Mouse (Mus musculus) cerebellum, adult 2 months (tissue): ENCODE results near the gene Xlr5c. TPM values are rescaled to one million over a fixed set of nuclear protein-coding genes. Genes with fewer than 3 reads are reported as not detected.
A peak's percentile ranks its signal among the peaks of the same experiment; 100 is the strongest.
"Not testable (repeated sequence)": the region's sequence is repeated elsewhere in the genome, so short reads cannot be mapped to it uniquely, and the experiment has no call there.

Experiments
- DNase-seq, 2 experiments: peaks; one replicate each; pipeline ENCODE4 v3.0.0; 2021
- H3K27ac ChIP-seq: fragments of 200-500 bp; 2 replicates; pipeline ENCODE4 v1.5.1; 2012; ENCODE audit warnings: low read length, control low read depth, inconsistent platforms; ENCODE audit not compliant: insufficient read depth
- H3K27me3 ChIP-seq: fragments of 200-500 bp; 2 replicates; pipeline ENCODE4 v1.6.1; 2012; ENCODE audit warnings: inconsistent platforms, mild to moderate bottlenecking, low read length, moderate library complexity; ENCODE audit not compliant: control insufficient read depth, insufficient read depth
- H3K4me1 ChIP-seq: fragments of 200-500 bp; 2 replicates; pipeline ENCODE4 v1.6.1; 2011; ENCODE audit warnings: low read length; ENCODE audit not compliant: control insufficient read depth, insufficient read depth
- H3K4me3 ChIP-seq: fragments of 200-500 bp; replicated peaks from 2 replicates; pipeline ENCODE3; 2011; ENCODE audit warnings: mild to moderate bottlenecking, low read depth, low read length, control low read depth; ENCODE audit not compliant: insufficient read depth
- CTCF ChIP-seq: fragments of 200-500 bp; IDR thresholded peaks from 2 replicates; pipeline ENCODE4 v1.5.1; 2011; ENCODE audit warnings: low read depth, mild to moderate bottlenecking, control low read depth, low read length, moderate library complexity, borderline replicate concordance; ENCODE audit not compliant: insufficient read depth
- POLR2A ChIP-seq: fragments of 200-500 bp; IDR thresholded peaks from 2 replicates; pipeline ENCODE4 v1.6.1; 2011; ENCODE audit warnings: low read length, control low read depth, borderline replicate concordance; ENCODE audit not compliant: insufficient read depth
- WGBS: fragments of 180-500 bp; shearing (Covaris S2); methylation state at CpG from one replicate; pipeline ENCODE4 v1.1.7; 2018; 5-methylcytosine and 5-hydroxymethylcytosine counted together
- polyA plus RNA-seq: library from polyadenylated mRNA; depleted of rRNA; stranded (reverse); fragments of >200 nt; gene quantifications from 2 replicates; pipeline ENCODE4 v1.2.3, GENCODE M21; 2012; rRNA removed

Xlr5c gene
- polyA plus RNA-seq, 1 experiment, result not detected

DNA sequence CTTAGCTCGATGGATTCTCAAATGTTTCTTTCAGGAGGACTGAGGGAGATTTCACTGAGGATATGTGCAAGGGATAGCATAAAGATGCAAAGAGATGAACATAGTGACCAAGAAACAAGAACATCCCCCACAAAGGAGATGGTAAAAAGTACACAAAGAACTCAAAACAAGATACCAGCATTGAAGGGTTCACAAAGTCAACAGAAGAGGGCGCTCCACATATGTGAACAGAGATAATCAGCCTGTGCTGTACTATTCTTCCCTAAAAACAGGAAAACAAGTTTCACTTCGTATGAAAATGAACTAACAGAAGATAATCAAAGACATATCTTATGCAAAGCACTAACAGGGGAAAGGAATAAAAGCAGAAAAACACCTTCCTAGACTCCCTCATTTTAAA is 19.7 kb upstream of the Xlr5c start:
- H3K27ac ChIP-seq, result no peak overlapping the region
- peak; percentile 15 to 19 for DNase-seq
- TF ChIP-seq CTCF, result no peak
- no peak for TF ChIP-seq POLR2A
- H3K27me3 ChIP-seq, result no peaks in the 10 kb centered on the region
- H3K4me3 ChIP-seq, result no peak overlapping the region
- 35% methylated on average over 3 of the region's 3 CpGs for WGBS
- no peaks in the 10 kb centered on the region for H3K4me1 ChIP-seq

DNA sequence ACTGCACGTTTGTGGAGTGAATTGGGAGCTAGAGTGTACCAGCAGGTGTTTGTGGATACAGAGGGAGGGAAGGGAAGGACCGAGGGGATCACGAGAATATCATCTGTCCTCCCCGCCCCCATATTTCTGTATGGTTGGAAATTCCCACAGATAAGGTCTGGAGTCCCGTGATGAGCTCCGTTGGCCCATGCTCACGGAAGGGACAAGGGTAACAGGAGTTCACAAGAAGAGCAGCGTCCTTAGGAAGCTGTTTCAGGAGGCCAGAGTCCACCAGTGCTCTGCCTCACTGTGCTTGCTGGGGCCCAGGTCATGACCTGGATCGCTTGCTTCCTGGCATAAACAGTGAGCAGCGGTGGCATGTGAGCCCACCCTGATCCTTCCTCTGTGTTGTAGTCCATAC is 3.0 kb upstream of the Xlr5c start:
- not testable (repeated sequence) for DNase-seq, H3K27me3 ChIP-seq, H3K4me3 ChIP-seq, H3K27ac ChIP-seq, H3K4me1 ChIP-seq
- 70% methylated on average over 9 of the region's 10 CpGs for WGBS

DNA sequence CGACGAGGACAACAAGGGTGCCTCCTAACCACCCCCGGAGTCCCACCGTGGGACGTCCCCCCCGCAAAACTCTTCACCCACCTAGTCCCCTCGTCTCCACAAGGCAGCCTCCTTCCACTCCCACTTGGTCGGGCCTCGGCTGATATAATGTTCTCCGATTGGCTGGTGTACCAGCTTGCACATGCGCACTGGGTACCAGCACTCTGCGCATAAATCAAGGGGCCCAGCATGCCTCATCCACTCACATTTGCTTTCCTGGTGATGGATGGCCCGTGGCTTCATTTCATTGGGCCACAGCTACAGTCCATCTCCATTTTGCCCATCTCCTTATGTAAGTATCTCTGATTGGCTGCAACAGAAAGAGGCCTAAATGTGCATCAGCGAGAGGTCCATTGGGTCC is 27.5 kb downstream of the Xlr5c start, which contains the start of gene Xlr3c:
Gene Xlr3c (minus strand): TSS at position 121 of the 400 bp plus-strand sequence.
- not testable (repeated sequence) for H3K27me3 ChIP-seq, H3K4me3 ChIP-seq, H3K4me1 ChIP-seq, DNase-seq, H3K27ac ChIP-seq
- WGBS, result 88% methylated on average over 14 of the region's 14 CpGs

DNA sequence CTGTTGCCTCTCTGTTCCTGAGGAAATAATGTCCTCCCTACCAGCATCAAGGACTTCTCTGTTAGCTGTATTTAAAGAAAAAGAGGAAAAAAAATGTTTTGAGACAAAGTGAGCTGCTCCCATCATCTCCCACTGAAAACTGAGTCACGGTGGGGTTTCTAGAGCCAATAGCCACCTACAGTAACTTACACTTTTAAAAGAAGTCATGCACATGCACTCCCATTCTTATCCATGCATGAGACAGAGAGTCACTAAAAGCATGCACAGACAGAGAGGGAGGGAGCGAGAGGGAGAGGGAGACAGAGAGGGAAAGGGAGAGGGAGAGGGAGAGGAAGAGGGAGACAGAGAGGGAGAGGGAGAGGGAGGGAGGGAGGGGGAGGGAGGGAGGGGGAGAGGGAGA is 30.3 kb downstream of the Xlr5c start:
- H3K4me1 ChIP-seq, H3K27me3 ChIP-seq, H3K27ac ChIP-seq, DNase-seq, H3K4me3 ChIP-seq: not testable (repeated sequence)
- WGBS, result 61% methylated on average over 1 of the region's 2 CpGs

DNA sequence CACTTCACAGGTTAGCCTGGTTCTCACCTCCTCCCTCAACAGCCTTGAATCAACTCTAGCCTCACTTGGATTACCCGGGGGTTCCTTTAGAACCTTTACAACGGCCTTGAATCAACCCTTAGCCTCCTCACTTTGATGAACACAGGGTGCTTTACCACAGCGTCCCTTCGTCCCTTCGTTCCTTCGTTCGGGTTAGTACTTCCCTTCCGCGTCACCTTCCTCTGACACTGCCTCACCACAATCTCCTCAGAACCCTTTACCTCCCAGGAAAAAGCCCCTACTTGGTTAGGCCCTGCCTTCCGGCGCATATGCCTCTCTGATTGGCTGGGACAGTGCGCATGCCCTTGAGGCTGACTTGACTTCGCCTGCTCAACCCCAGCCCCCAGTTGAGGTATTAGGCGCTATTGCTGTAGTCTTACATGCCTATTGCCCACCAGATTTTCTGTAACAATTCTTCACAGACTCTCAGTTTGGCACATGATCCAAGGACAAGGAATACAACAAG is 49.9 kb downstream of the Xlr5c start, which contains the start of gene Xlr4c:
Gene Xlr4c (minus strand): TSS at position 310 of the 505 bp plus-strand sequence.
- H3K27ac ChIP-seq, H3K27me3 ChIP-seq, H3K4me1 ChIP-seq, DNase-seq, H3K4me3 ChIP-seq: not testable (repeated sequence)
- 90% methylated on average over 14 of the region's 14 CpGs for WGBS

Other genes starting within 250 kb of the Xlr5c start
- 17.3 and 19.4 TPM in 2 replicates for gene Pnma3, start 228.2 kb downstream of the Xlr5c start, polyA plus RNA-seq
- gene Xlr4a, start 210.5 kb downstream of the Xlr5c start, polyA plus RNA-seq, result 0.21 and 0.54 TPM in 2 replicates
- gene Xlr3a, start 195.9 kb downstream of the Xlr5c start, polyA plus RNA-seq, result 2.3 and 3.3 TPM in 2 replicates
- 0.16 TPM in 1 of 2 replicates, not detected in the other for gene Gm14685, start 175.9 kb downstream of the Xlr5c start, polyA plus RNA-seq
- gene Xlr5b, start 144.2 kb downstream of the Xlr5c start, polyA plus RNA-seq, result 0.07 TPM in 1 of 2 replicates, not detected in the other
- 0.13 and 0.32 TPM in 2 replicates for gene DXBay18, start 143.5 kb downstream of the Xlr5c start, polyA plus RNA-seq
- gene Spin2d, start 116.0 kb downstream of the Xlr5c start, polyA plus RNA-seq, result not detected in 2 replicates
- 9.1 and 13.1 TPM in 2 replicates for gene Xlr3b, start 100.8 kb downstream of the Xlr5c start, polyA plus RNA-seq
- 0.29 and 0.54 TPM in 2 replicates for gene Xlr4b, start 78.6 kb downstream of the Xlr5c start, polyA plus RNA-seq
- gene F8a, start 64.7 kb downstream of the Xlr5c start, polyA plus RNA-seq, result 17.1 and 17.6 TPM in 2 replicates
- gene Xlr4c, start 49.8 kb downstream of the Xlr5c start, polyA plus RNA-seq, result not detected in 2 replicates
- gene Xlr3c, start 27.6 kb downstream of the Xlr5c start, polyA plus RNA-seq, result 0.08 and 0.15 TPM in 2 replicates
- not detected in 2 replicates for gene Xlr5a, start within 50 bp of the Xlr5c start, polyA plus RNA-seq
- gene Gm45015, start 43.9 kb upstream of the Xlr5c start, polyA plus RNA-seq, result not detected in 2 replicates
- 20.1 and 20.6 TPM in 2 replicates for gene Zfp275, start 49.6 kb upstream of the Xlr5c start, polyA plus RNA-seq
- gene Gm18336, start 105.8 kb upstream of the Xlr5c start, polyA plus RNA-seq, result 0.40 and 0.41 TPM in 2 replicates
- 0.55 and 0.61 TPM in 2 replicates for gene Zfp92, start 118.1 kb upstream of the Xlr5c start, polyA plus RNA-seq
- gene Trex2, start 142.4 kb upstream of the Xlr5c start, polyA plus RNA-seq, result 0.14 TPM in 1 of 2 replicates, not detected in the other
- gene Haus7, start 166.1 kb upstream of the Xlr5c start, polyA plus RNA-seq, result 18.6 and 18.7 TPM in 2 replicates
- 14.2 and 17.2 TPM in 2 replicates for gene Bgn, start 190.6 kb upstream of the Xlr5c start, polyA plus RNA-seq
- gene Atp2b3, start 210.1 kb upstream of the Xlr5c start, polyA plus RNA-seq, result 113 and 144 TPM in 2 replicates